Mouse (Mus musculus) embryonic facial prominence, embryonic 11.5 days (tissue): Measurements from ENCODE around the gene Gm42715. TPM values are rescaled to one million over a fixed set of nuclear protein-coding genes. Genes with fewer than 3 reads are reported as not detected.

ENCODE experiments used
- microRNA-seq: library from miRNA; unstranded; fragments of <30 nt; microRNA quantifications from one replicate; pipeline ENCODE4, GENCODE M21; 2016; ENCODE audit warnings: borderline number of aligned reads
- polyA plus RNA-seq: library from polyadenylated mRNA; unstranded; fragments of >200 nt; fragmentation: Nextera tagmentation; extraction: Ambion mirVana; gene quantifications from 2 replicates; pipeline ENCODE4 v1.2.1, GENCODE M21; 2014

The Gm42715 gene
- polyA plus RNA-seq, 1 experiment from 2014 or later, result 16.3 TPM

Small RNA genes within 50 kb of the gene (microRNA-seq; reads per million reads assigned to microRNA genes)
- gene Gm47278 (not detected), gene Mir7060 (not detected)

Other genes with a start within 250 kb of the Gm42715 start
- gene Sephs2, start 245.5 kb upstream of the Gm42715 start, polyA plus RNA-seq, result 92.4 and 102 TPM in 2 replicates
- gene Itgal, start 223.3 kb upstream of the Gm42715 start, polyA plus RNA-seq, result 0.59 and 1.2 TPM in 2 replicates
- 6.1 and 6.4 TPM in 2 replicates for gene Zfp768, start 174.0 kb upstream of the Gm42715 start, polyA plus RNA-seq
- gene Zfp747, start 143.5 kb upstream of the Gm42715 start, polyA plus RNA-seq, result 5.6 and 7.8 TPM in 2 replicates
- gene 9130019O22Rik, start 132.4 kb upstream of the Gm42715 start, polyA plus RNA-seq, result 6.7 and 7.1 TPM in 2 replicates
- 6.1 TPM in 2 replicates for gene E430018J23Rik, start 126.0 kb upstream of the Gm42715 start, polyA plus RNA-seq
- 7.9 and 8.2 TPM in 2 replicates for gene Zfp764, start 112.8 kb upstream of the Gm42715 start, polyA plus RNA-seq
- gene Zfp688, start 97.5 kb upstream of the Gm42715 start, polyA plus RNA-seq, result 27.3 and 29.8 TPM in 2 replicates
- 11.7 and 12.4 TPM in 2 replicates for gene Zfp689, start 70.4 kb upstream of the Gm42715 start, polyA plus RNA-seq
- gene Prr14, start 60.0 kb upstream of the Gm42715 start, polyA plus RNA-seq, result 54.8 and 58.5 TPM in 2 replicates
- gene Fbrs, start 40.4 kb upstream of the Gm42715 start, polyA plus RNA-seq, result 8.9 and 10.2 TPM in 2 replicates
- gene Srcap, start 7.6 kb upstream of the Gm42715 start, polyA plus RNA-seq, result 41.9 and 47.5 TPM in 2 replicates
- 4.8 and 5.7 TPM in 2 replicates for gene Tmem265, start 41.8 kb downstream of the Gm42715 start, polyA plus RNA-seq
- gene Phkg2, start 53.8 kb downstream of the Gm42715 start, polyA plus RNA-seq, result 42.9 and 45.8 TPM in 2 replicates
- gene Ccdc189, start 69.0 kb downstream of the Gm42715 start, polyA plus RNA-seq, result 13.6 and 14.1 TPM in 2 replicates
- 31.7 and 31.8 TPM in 2 replicates for gene Rnf40, start 69.2 kb downstream of the Gm42715 start, polyA plus RNA-seq
- 27.3 and 27.5 TPM in 2 replicates for gene Zfp629, start 96.2 kb downstream of the Gm42715 start, polyA plus RNA-seq
- 84.9 and 86.6 TPM in 2 replicates for gene Bcl7c, start 189.3 kb downstream of the Gm42715 start, polyA plus RNA-seq
- gene Ctf1, start 193.2 kb downstream of the Gm42715 start, polyA plus RNA-seq, result 17.5 and 19.0 TPM in 2 replicates
- 0.15 and 0.59 TPM in 2 replicates for gene Ctf2, start 212.6 kb downstream of the Gm42715 start, polyA plus RNA-seq
- gene Fbxl19, start 225.0 kb downstream of the Gm42715 start, polyA plus RNA-seq, result 9.4 and 9.5 TPM in 2 replicates